In the genomic region with DNA sequence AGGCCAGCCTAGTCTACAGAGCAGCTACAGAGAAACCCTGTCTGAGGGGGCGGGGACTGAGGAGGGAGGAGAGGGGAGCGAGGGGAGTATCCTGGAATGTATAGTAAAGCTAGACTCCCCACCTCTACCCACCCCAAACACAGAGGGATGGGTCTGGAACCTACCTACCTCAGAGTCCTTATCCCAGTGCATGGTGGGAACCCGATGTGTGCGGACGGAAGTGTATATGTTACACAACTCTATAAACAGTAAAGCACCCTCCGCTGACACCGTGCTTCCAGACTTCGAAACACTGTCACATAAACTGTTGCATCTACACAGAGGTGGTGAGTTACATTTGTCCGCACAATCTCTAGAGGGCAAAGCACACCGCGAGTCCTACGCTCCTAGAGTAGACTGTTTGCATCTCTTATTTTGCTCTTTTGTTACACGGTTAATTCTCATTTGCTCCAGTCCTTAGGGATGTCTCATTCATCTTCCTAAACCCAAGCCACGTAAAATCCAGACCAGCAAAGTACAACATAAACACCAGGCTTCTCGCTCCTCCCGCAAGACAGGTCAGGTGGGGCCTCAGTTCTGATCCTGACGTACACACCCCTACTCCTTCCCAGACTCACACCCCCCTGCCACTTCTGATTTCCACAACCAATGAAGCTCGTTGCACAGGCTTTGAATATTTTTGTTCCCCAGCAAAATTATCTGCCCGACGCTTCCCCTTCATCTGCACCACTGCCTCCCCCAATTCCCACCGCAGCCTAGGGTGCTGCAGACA, we compare ENCODE assay signal across 8 mouse cellular contexts. TPM values are rescaled to one million over a fixed set of nuclear protein-coding genes. Genes with fewer than 3 reads are reported as not detected.
A peak's percentile ranks its signal among the peaks of the same experiment; 100 is the strongest.
DNase-seq lines count a peak whose midpoint lies in the region; ATAC-seq and TF ChIP-seq lines count a peak whose summit lies in the region.

No protein-coding gene starts in this region.

- no peaks in the 10 kb centered on the region for H3K36me3 ChIP-seq in forebrain, embryonic 12.5 days (replicated peaks)
- H3K36me3 ChIP-seq in kidney, adult 2 months (ENCODE audit: control insufficient read depth, insufficient read depth, low read length): no peaks in the 10 kb centered on the region

- WGBS in forebrain, embryonic 12.5 days: under 1% methylated on average over 21 of the region's 21 CpGs
- WGBS in kidney, adult 2 months: 2% methylated on average over 21 of the region's 21 CpGs

- no peaks in the 10 kb centered on the region for H3K27me3 ChIP-seq in forebrain, embryonic 12.5 days
- H3K27me3 ChIP-seq in kidney, adult 2 months (replicated peaks; ENCODE audit: control insufficient read depth, insufficient read depth, low read length): no peaks in the 10 kb centered on the region

- peak overlapping the region; percentile 99 for H3K4me2 ChIP-seq in forebrain, embryonic 12.5 days

- peak overlapping the region; percentile 72 for H3K4me3 ChIP-seq in forebrain, embryonic 12.5 days (replicated peaks)
- peak overlapping the region; percentile 99 for H3K4me3 ChIP-seq in kidney, adult 2 months (ENCODE audit: insufficient read depth, low read depth, low read length)

- TF ChIP-seq POLR2A in kidney, adult 2 months (IDR thresholded peaks at IDR 0.05; ENCODE audit: low read depth, low read length): no peak

- ATAC-seq in forebrain, embryonic 12.5 days (ENCODE audit: low FRiP score): peak; percentile 69

- DNase-seq in left cerebral cortex, postnatal 4 days: peak; percentile 3
- DNase-seq in left cerebral cortex, postnatal 14 days (ENCODE audit: low spot score in 2 of 2): no peak
- DNase-seq in c-Kit-negative CD71-positive TER-119-positive erythroid progenitor cells, embryonic 14.5 days (ENCODE audit: low read depth, low spot score): peak; percentile 11
- peak; percentile 7 for DNase-seq in kidney, adult 2 months
- DNase-seq in lung, postnatal 25 days (ENCODE audit: low spot score): peak; percentile 9
- DNase-seq in spleen, postnatal 10 days (ENCODE audit: low spot score in 2 of 2): peak; percentile 25 to 28
- no peak for DNase-seq in gastrocnemius, postnatal 25 days

- intact Hi-C loops in left cerebral cortex, postnatal 4 days (cut with DNase I): no loop called here
- intact Hi-C loops in left cerebral cortex, postnatal 14 days (cut with DNase I): loop anchor here (5.0 kb wide), 1 partner anchor 220 kb away; no protein-coding TSS in a partner anchor

- peak overlapping the region; percentile 75 for H3K9ac ChIP-seq in forebrain, embryonic 12.5 days

- peak overlapping the region; percentile 25; the same call in 1 of the 2 replicates for H3K27ac ChIP-seq in forebrain, embryonic 12.5 days
- H3K27ac ChIP-seq in kidney, adult 2 months (ENCODE audit: insufficient read depth, low read depth, low read length): no peak overlapping the region

- H3K4me1 ChIP-seq in forebrain, embryonic 12.5 days: peaks cover 10% of the 10 kb centered on the region
- H3K4me1 ChIP-seq in kidney, adult 2 months (ENCODE audit: control insufficient read depth, insufficient read depth, low read length): peaks cover 5% of the 10 kb centered on the region; the same call in 1 of the 2 replicates

- TF ChIP-seq CTCF in kidney, adult 2 months (conservative IDR thresholded peaks at IDR 0.05; ENCODE audit: insufficient read depth, insufficient read length, low read depth, low read length): no peak

- no peaks in the 10 kb centered on the region for H3K9me3 ChIP-seq in forebrain, embryonic 12.5 days

RNA-seq across cellular contexts. Expression of a gene that starts 0.7 kb away (rescaled TPM):
- total RNA-seq in left cerebral cortex, postnatal 4 days (2021): 10 to 100 TPM; 34.0 to 39.8 TPM
- 10 to 100 TPM; 19.1 to 20.6 TPM for total RNA-seq in left cerebral cortex, postnatal 14 days (2021)
- polyA plus RNA-seq in forebrain, embryonic 12.5 days (2016; fragmentation: Nextera tagmentation; extraction: Ambion mirVana): 13.5 and 15.8 TPM in 2 replicates
- polyA plus RNA-seq in kidney, adult 2 months (2012; rRNA removed): 4.0 and 5.2 TPM in 2 replicates
- total RNA-seq in gastrocnemius, postnatal 25 days (2021): 1 to 10 TPM; 4.1 to 4.6 TPM

RNA-seq across cellular contexts. Expression of a gene that starts 28.9 kb away (rescaled TPM):
- total RNA-seq in left cerebral cortex, postnatal 4 days (2021): 10 to 100 TPM; 28.1 to 28.2 TPM
- total RNA-seq in left cerebral cortex, postnatal 14 days (2021): 10 to 100 TPM; 22.3 to 27.0 TPM
- polyA plus RNA-seq in forebrain, embryonic 12.5 days (2016; fragmentation: Nextera tagmentation; extraction: Ambion mirVana): 33.6 and 33.7 TPM in 2 replicates
- polyA plus RNA-seq in kidney, adult 2 months (2012; rRNA removed): 14.9 and 18.8 TPM in 2 replicates
- 10 to 100 TPM; 31.0 to 36.5 TPM for total RNA-seq in gastrocnemius, postnatal 25 days (2021)

RNA-seq across cellular contexts. Expression of a gene that starts 29.0 kb away (rescaled TPM):
- total RNA-seq in left cerebral cortex, postnatal 4 days (2021): 10 to 100 TPM; 26.3 to 28.9 TPM
- total RNA-seq in left cerebral cortex, postnatal 14 days (2021): 10 to 100 TPM; 33.8 to 34.1 TPM
- 26.9 and 29.0 TPM in 2 replicates for polyA plus RNA-seq in forebrain, embryonic 12.5 days (2016; fragmentation: Nextera tagmentation; extraction: Ambion mirVana)
- 11.1 and 11.6 TPM in 2 replicates for polyA plus RNA-seq in kidney, adult 2 months (2012; rRNA removed)
- total RNA-seq in gastrocnemius, postnatal 25 days (2021): 10 to 100 TPM; 19.9 to 26.2 TPM

Comparison
In these comparisons a context has a peak if more than half of its experiments do, and no peak if none do; other contexts are left out.
1. DNase-seq: peak in left cerebral cortex, postnatal 4 days (single experiment), c-Kit-negative CD71-positive TER-119-positive erythroid progenitor cells, embryonic 14.5 days (single experiment), kidney, adult 2 months (single experiment), lung, postnatal 25 days (single experiment) and spleen, postnatal 10 days (2 of 2); none in left cerebral cortex, postnatal 14 days (0 of 2) and gastrocnemius, postnatal 25 days (single experiment).